Mouse (Mus musculus) heart, embryonic 10.5 days (tissue): ENCODE measurements around the gene Ntn5. TPM values are rescaled to one million over a fixed set of nuclear protein-coding genes. Genes with fewer than 3 reads are reported as not detected.

ENCODE experiments used
- DNase-seq: peaks from one replicate; pipeline ENCODE4 v3.0.0-alpha.2; 2017; ENCODE audit warnings: low spot score
- H3K27ac ChIP-seq: fragments of 300-500 bp; sonication (generic); 2 replicates; pipeline ENCODE4 v1.5.1; 2016; ENCODE audit warnings: mild to moderate bottlenecking
- H3K27me3 ChIP-seq: fragments of 300-500 bp; sonication (generic); 2 replicates; pipeline ENCODE4 v1.6.1; 2016; ENCODE audit warnings: mild to moderate bottlenecking; ENCODE audit not compliant: poor library complexity, insufficient read depth, severe bottlenecking
- H3K36me3 ChIP-seq: fragments of 300-500 bp; sonication (generic); 2 replicates; pipeline ENCODE4 v1.6.1; 2016; ENCODE audit warnings: mild to moderate bottlenecking, moderate library complexity
- H3K4me1 ChIP-seq: fragments of 300-500 bp; sonication (generic); 2 replicates; pipeline ENCODE4 v1.6.1; 2016; ENCODE audit warnings: mild to moderate bottlenecking
- H3K4me3 ChIP-seq: fragments of 300-500 bp; sonication (generic); 2 replicates; pipeline ENCODE4 v1.5.1; 2016; ENCODE audit warnings: mild to moderate bottlenecking, moderate library complexity
- H3K9me3 ChIP-seq: fragments of 300-500 bp; sonication (generic); 2 replicates; pipeline ENCODE4 v1.6.1; 2016; ENCODE audit warnings: mild to moderate bottlenecking, moderate library complexity
- WGBS: fragments of 180-500 bp; shearing (Covaris S2); methylation state at CpG from one replicate; pipeline ENCODE4 v1.1.7; 2016; 5-methylcytosine and 5-hydroxymethylcytosine counted together
- polyA plus RNA-seq: library from polyadenylated mRNA; unstranded; fragments of >200 nt; fragmentation: Nextera tagmentation; extraction: Ambion mirVana; gene quantifications from 2 replicates; pipeline ENCODE4 v1.2.1, GENCODE M21; 2016

Ntn5 gene
- polyA plus RNA-seq, 1 experiment from 2014 or later, result 0.13 TPM

GRCm38 (mm10) chr7:45713396-45713795, 29.6 kb downstream of the Ntn5 start:
- DNase-seq, result no peak
- Histone ChIP-seq H3K9me3 (no peaks in the 10 kb centered on the region), H3K36me3 (peaks cover 42% of the 10 kb centered on the region), H3K27ac (no peak overlapping the region), H3K27me3 (no peaks in the 10 kb centered on the region), H3K4me3 (no peak overlapping the region), H3K4me1 (peaks cover 45% of the 10 kb centered on the region)
- 94% methylated on average over 16 of the region's 16 CpGs for WGBS

GRCm38 (mm10) chr7:45713881-45714520, 30.2 kb downstream of the Ntn5 start:
- DNase-seq, result no peak
- Histone ChIP-seq H3K27ac (no peak overlapping the region), H3K4me3 (peak overlapping the region; percentile 99), H3K36me3 (peaks cover 45% of the 10 kb centered on the region), H3K4me1 (peaks cover 43% of the 10 kb centered on the region), H3K9me3 (no peaks in the 10 kb centered on the region), H3K27me3 (no peaks in the 10 kb centered on the region)
- 88% methylated on average over 6 of the region's 6 CpGs for WGBS

GRCm38 (mm10) chr7:45714630-45715089, 30.8 kb downstream of the Ntn5 start:
- H3K9me3 ChIP-seq, result no peaks in the 10 kb centered on the region
- H3K4me3 ChIP-seq, result peak overlapping the region; percentile 99
- WGBS, result 10% methylated on average over 14 of the region's 14 CpGs
- H3K27me3 ChIP-seq, result no peaks in the 10 kb centered on the region
- H3K27ac ChIP-seq, result peak overlapping the region; percentile 88
- peaks cover 43% of the 10 kb centered on the region for H3K4me1 ChIP-seq
- DNase-seq, result no peak
- H3K36me3 ChIP-seq, result peaks cover 50% of the 10 kb centered on the region

GRCm38 (mm10) chr7:45715090-45715708, 31.4 kb downstream of the Ntn5 start, which contains the start of gene Rpl18:
Gene Rpl18, plus strand, starts transcription at chr7:45715457.
- peak within 1 kb of the TSS; percentile 99 for H3K4me3 ChIP-seq
- H3K27ac ChIP-seq, result peak within 1 kb of the TSS; percentile 88
- peaks cover 50% of the 10 kb centered on the region for H3K36me3 ChIP-seq
- H3K27me3 ChIP-seq, result no peaks in the 10 kb centered on the region
- peak; percentile 99 for DNase-seq
- 8% methylated on average over 33 of the region's 34 CpGs for WGBS
- peaks cover 46% of the 10 kb centered on the region for H3K4me1 ChIP-seq
- H3K9me3 ChIP-seq, result no peaks in the 10 kb centered on the region

- peaks cover 50% of the 10 kb centered on the region for H3K36me3 ChIP-seq
- WGBS, result 78% methylated on average over 19 of the region's 19 CpGs
- no peaks in the 10 kb centered on the region for H3K27me3 ChIP-seq
- DNase-seq, result no peak
- H3K4me1 ChIP-seq, result peaks cover 49% of the 10 kb centered on the region
- peak overlapping the region; percentile 99 for H3K4me3 ChIP-seq
- H3K9me3 ChIP-seq, result no peaks in the 10 kb centered on the region
- peak overlapping the region; percentile 88; the same call in 1 of the 2 replicates for H3K27ac ChIP-seq
Observed at GRCm38 (mm10) chr7:45715741-45716459, 32.1 kb downstream of the Ntn5 start.

GRCm38 (mm10) chr7:45716460-45716857, 32.6 kb downstream of the Ntn5 start:
- no peaks in the 10 kb centered on the region for H3K27me3 ChIP-seq
- H3K36me3 ChIP-seq, result peaks cover 50% of the 10 kb centered on the region
- 84% methylated on average over 3 of the region's 3 CpGs for WGBS
- peak overlapping the region; percentile 99 for H3K4me3 ChIP-seq
- DNase-seq, result no peak
- no peaks in the 10 kb centered on the region for H3K9me3 ChIP-seq
- H3K27ac ChIP-seq, result peak overlapping the region; percentile 98; the same call in 1 of the 2 replicates
- peaks cover 55% of the 10 kb centered on the region for H3K4me1 ChIP-seq

GRCm38 (mm10) chr7:45716952-45717917, 33.4 kb downstream of the Ntn5 start:
- Histone ChIP-seq H3K27ac (peak overlapping the region; percentile 98), H3K4me3 (peak overlapping the region; percentile 99), H3K9me3 (no peaks in the 10 kb centered on the region), H3K36me3 (peaks cover 50% of the 10 kb centered on the region), H3K27me3 (no peaks in the 10 kb centered on the region), H3K4me1 (peaks cover 63% of the 10 kb centered on the region)
- 9% methylated on average over 31 of the region's 31 CpGs for WGBS
- no peak for DNase-seq

GRCm38 (mm10) chr7:45717918-45718297, 34.1 kb downstream of the Ntn5 start, which contains the start of gene Sphk2:
Gene Sphk2, minus strand, starts transcription at chr7:45718002.
- Histone ChIP-seq H3K36me3 (peaks cover 50% of the 10 kb centered on the region), H3K27ac (peak within 1 kb of the TSS; percentile 98), H3K4me1 (peaks cover 67% of the 10 kb centered on the region), H3K27me3 (no peaks in the 10 kb centered on the region), H3K4me3 (peak within 1 kb of the TSS; percentile 99), H3K9me3 (no peaks in the 10 kb centered on the region)
- DNase-seq, result peak; percentile 98
- WGBS, result under 1% methylated on average over 41 of the region's 41 CpGs

- Histone ChIP-seq H3K9me3 (no peaks in the 10 kb centered on the region), H3K4me1 (peaks cover 67% of the 10 kb centered on the region), H3K4me3 (peak overlapping the region; percentile 99), H3K27me3 (no peaks in the 10 kb centered on the region), H3K27ac (peak overlapping the region; percentile 98), H3K36me3 (peaks cover 50% of the 10 kb centered on the region)
- under 1% methylated on average over 20 of the region's 20 CpGs for WGBS
- no peak for DNase-seq
Observed at GRCm38 (mm10) chr7:45718331-45718730, 34.5 kb downstream of the Ntn5 start.

- H3K27me3 ChIP-seq, result no peaks in the 10 kb centered on the region
- WGBS, result 87% methylated on average over 10 of the region's 10 CpGs
- peaks cover 54% of the 10 kb centered on the region for H3K36me3 ChIP-seq
- H3K27ac ChIP-seq, result peak overlapping the region; percentile 98
- H3K4me1 ChIP-seq, result peaks cover 63% of the 10 kb centered on the region
- no peak for DNase-seq
- no peaks in the 10 kb centered on the region for H3K9me3 ChIP-seq
- H3K4me3 ChIP-seq, result peak overlapping the region; percentile 99
Observed at GRCm38 (mm10) chr7:45719180-45719579, 35.4 kb downstream of the Ntn5 start.

GRCm38 (mm10) chr7:45719738-45720412, 36.1 kb downstream of the Ntn5 start:
- DNase-seq, result no peak
- no peaks in the 10 kb centered on the region for H3K9me3 ChIP-seq
- peaks cover 56% of the 10 kb centered on the region for H3K4me1 ChIP-seq
- H3K27me3 ChIP-seq, result no peaks in the 10 kb centered on the region
- WGBS, result 93% methylated on average over 16 of the region's 16 CpGs
- H3K36me3 ChIP-seq, result peaks cover 61% of the 10 kb centered on the region
- no peak overlapping the region for H3K27ac ChIP-seq
- H3K4me3 ChIP-seq, result peak overlapping the region; percentile 99
